Mouse (Mus musculus): Measurements from ENCODE around the gene Nol3. TPM values are rescaled to one million over a fixed set of nuclear protein-coding genes. Genes with fewer than 3 reads are reported as not detected.

Nol3 gene
- total RNA-seq, 2 experiments from 2014 or later: 22.3 to 22.8 TPM

GRCm38 (mm10) chr8:105263244-105263912 lies 12.6 kb upstream of the Nol3 start:
- no peak for DNase-seq

- DNase-seq: peak; percentile 71
These were observed 11.6 kb upstream of the Nol3 start, which contains the start of the genes Tradd and Fbxl8 for GRCm38 (mm10) chr8:105264024-105264982. Gene Tradd (minus strand): TSS chr8:105264609. Gene Fbxl8 (plus strand): TSS chr8:105264648.

GRCm38 (mm10) chr8:105265128-105265527 lies 10.8 kb upstream of the Nol3 start:
- no peak for DNase-seq

- no peak for DNase-seq
These were observed 9.2 kb upstream of the Nol3 start for GRCm38 (mm10) chr8:105266775-105267174.

GRCm38 (mm10) chr8:105268342-105269074 lies 7.4 kb upstream of the Nol3 start:
- no peak for DNase-seq

GRCm38 (mm10) chr8:105269075-105269458 lies 6.9 kb upstream of the Nol3 start:
- DNase-seq: no peak

- peak; percentile 61 for DNase-seq
These were observed 6.4 kb upstream of the Nol3 start, which contains the start of gene Hsf4 for GRCm38 (mm10) chr8:105269461-105269947. Gene Hsf4 (plus strand): TSS chr8:105269801.

GRCm38 (mm10) chr8:105270101-105270915 lies 5.6 kb upstream of the Nol3 start:
- no peak for DNase-seq

- no peak for DNase-seq
These were observed 5.1 kb upstream of the Nol3 start for GRCm38 (mm10) chr8:105270916-105271186.

- DNase-seq: no peak
These were observed 553 bp upstream of the Nol3 start for GRCm38 (mm10) chr8:105275387-105275786.

GRCm38 (mm10) chr8:105276292-105277120 lies 566 bp downstream of the Nol3 start:
- DNase-seq: peak; percentile 70

GRCm38 (mm10) chr8:105278911-105279334 lies 3.0 kb downstream of the Nol3 start:
- DNase-seq: peak; percentile 91

- no peak for DNase-seq
These were observed 4.6 kb downstream of the Nol3 start for GRCm38 (mm10) chr8:105280567-105280966.

GRCm38 (mm10) chr8:105281821-105282220 lies 5.9 kb downstream of the Nol3 start:
- no peak for DNase-seq

GRCm38 (mm10) chr8:105282239-105282638 lies 6.3 kb downstream of the Nol3 start:
- no peak for DNase-seq

- DNase-seq: peak; percentile 64
These were observed 7.1 kb downstream of the Nol3 start for GRCm38 (mm10) chr8:105283074-105283473.

- no peak for DNase-seq
These were observed 9.6 kb downstream of the Nol3 start for GRCm38 (mm10) chr8:105285514-105285913.

- no peak for DNase-seq
These were observed 11.0 kb downstream of the Nol3 start for GRCm38 (mm10) chr8:105286907-105287306.

- no peak for DNase-seq
These were observed 12.3 kb downstream of the Nol3 start for GRCm38 (mm10) chr8:105288231-105288630.

GRCm38 (mm10) chr8:105288958-105289732 lies 13.2 kb downstream of the Nol3 start:
- peak; percentile 93 for DNase-seq
